Mouse (Mus musculus) limb, embryonic 15.5 days (tissue): ENCODE measurements around the gene Ccn2. TPM values are rescaled to one million over a fixed set of nuclear protein-coding genes. Genes with fewer than 3 reads are reported as not detected.
A peak's percentile ranks its signal among the peaks of the same experiment; 100 is the strongest.

ENCODE experiments used
- ATAC-seq: fragments of 200-750 bp; cut with Nextera tagmentation; 2 replicates; pipeline ENCODE4 v1.8.0; 2017; ENCODE audit warnings: low read depth, moderate TSS enrichment; ENCODE audit not compliant: insufficient number of reproducible peaks, low FRiP score, low TSS enrichment
- H3K27ac ChIP-seq: fragments of 300-500 bp; sonication (generic); 2 replicates; pipeline ENCODE4 v1.5.1; 2015; ENCODE audit warnings: moderate library complexity, mild to moderate bottlenecking, inconsistent platforms
- H3K27me3 ChIP-seq: fragments of 300-500 bp; sonication (generic); 2 replicates; pipeline ENCODE4 v1.6.1; 2015; ENCODE audit warnings: inconsistent platforms
- H3K36me3 ChIP-seq: fragments of 300-500 bp; sonication (generic); 2 replicates; pipeline ENCODE4 v1.6.1; 2015; ENCODE audit warnings: inconsistent platforms
- H3K4me1 ChIP-seq: fragments of 300-500 bp; sonication (generic); 2 replicates; pipeline ENCODE4 v1.6.1; 2015; ENCODE audit warnings: inconsistent platforms
- H3K4me2 ChIP-seq: fragments of 300-500 bp; sonication (generic); 2 replicates; pipeline ENCODE4 v1.6.1; 2015; ENCODE audit warnings: mild to moderate bottlenecking, inconsistent platforms
- H3K4me3 ChIP-seq: fragments of 300-500 bp; sonication (generic); 2 replicates; pipeline ENCODE4 v1.5.1; 2015; ENCODE audit warnings: mild to moderate bottlenecking, inconsistent platforms
- H3K9ac ChIP-seq: fragments of 300-500 bp; sonication (generic); 2 replicates; pipeline ENCODE4 v1.6.1; 2015; ENCODE audit warnings: inconsistent platforms
- H3K9me3 ChIP-seq: fragments of 300-500 bp; sonication (generic); 2 replicates; pipeline ENCODE4 v1.6.1; 2016; ENCODE audit warnings: inconsistent platforms
- WGBS: fragments of 180-500 bp; shearing (Covaris S2); methylation state at CpG from one replicate; pipeline ENCODE4 v1.1.7; 2015; 5-methylcytosine and 5-hydroxymethylcytosine counted together
- polyA plus RNA-seq: library from polyadenylated mRNA; unstranded; fragments of >200 nt; fragmentation: Nextera tagmentation; extraction: Ambion mirVana; gene quantifications from 2 replicates; pipeline ENCODE4 v1.2.1, GENCODE M21; 2015

Gene Ccn2
- 19.1 and 20.8 TPM in 2 replicates for polyA plus RNA-seq

- Histone ChIP-seq H3K36me3 (no peaks in the 10 kb centered on the region), H3K9me3 (no peaks in the 10 kb centered on the region), H3K27me3 (no peaks in the 10 kb centered on the region), H3K4me1 (peaks cover 44% of the 10 kb centered on the region), H3K4me2 (peak within 1 kb of the TSS; percentile 66), H3K27ac (peak within 1 kb of the TSS; percentile 92), H3K4me3 (peak within 1 kb of the TSS; percentile 62), H3K9ac (peak within 1 kb of the TSS; percentile 59)
- under 1% methylated on average over 53 of the region's 53 CpGs for WGBS
- ATAC-seq, result peak; percentile 79
Observed at GRCm38 (mm10) chr10:24595250-24596002, at the start of gene Ccn2. Gene Ccn2 (plus strand): TSS chr10:24595442.

- Histone ChIP-seq H3K9ac (no peak overlapping the region), H3K4me1 (no peaks in the 10 kb centered on the region), H3K27ac (no peak overlapping the region), H3K27me3 (no peaks in the 10 kb centered on the region), H3K36me3 (no peaks in the 10 kb centered on the region), H3K9me3 (no peaks in the 10 kb centered on the region), H3K4me2 (no peak overlapping the region), H3K4me3 (no peak overlapping the region)
- no peak for ATAC-seq
- WGBS, result 87% methylated on average over 1 of the region's 1 CpGs
Observed at GRCm38 (mm10) chr10:24552870-24553269, 42.4 kb upstream of the Ccn2 start.

- 49% methylated on average over 2 of the region's 2 CpGs for WGBS
Observed at GRCm38 (mm10) chr10:24554091-24554490, 41.2 kb upstream of the Ccn2 start.

GRCm38 (mm10) chr10:24558366-24558765 is 36.9 kb upstream of the Ccn2 start:
- no peak overlapping the region for H3K27ac ChIP-seq
- no peak overlapping the region for H3K4me2 ChIP-seq
- H3K9me3 ChIP-seq, result no peaks in the 10 kb centered on the region
- H3K9ac ChIP-seq, result no peak overlapping the region
- 84% methylated on average over 2 of the region's 2 CpGs for WGBS
- ATAC-seq, result no peak
- H3K4me3 ChIP-seq, result no peak overlapping the region
- no peaks in the 10 kb centered on the region for H3K4me1 ChIP-seq
- no peaks in the 10 kb centered on the region for H3K36me3 ChIP-seq
- H3K27me3 ChIP-seq, result no peaks in the 10 kb centered on the region

More at GRCm38 (mm10) chr10:24554091-24554490, 41.2 kb upstream of the Ccn2 start:
- Histone ChIP-seq H3K9ac (no peak overlapping the region), H3K4me1 (no peaks in the 10 kb centered on the region), H3K4me3 (no peak overlapping the region), H3K27ac (no peak overlapping the region), H3K36me3 (no peaks in the 10 kb centered on the region), H3K4me2 (no peak overlapping the region), H3K27me3 (no peaks in the 10 kb centered on the region), H3K9me3 (no peaks in the 10 kb centered on the region)
- ATAC-seq, result no peak

- no peak overlapping the region for H3K4me3 ChIP-seq
- H3K27ac ChIP-seq, result peak overlapping the region; percentile 75
- H3K9ac ChIP-seq, result no peak overlapping the region
- no peaks in the 10 kb centered on the region for H3K36me3 ChIP-seq
- H3K4me1 ChIP-seq, result peaks cover 14% of the 10 kb centered on the region
- no peaks in the 10 kb centered on the region for H3K9me3 ChIP-seq
- no peak overlapping the region for H3K4me2 ChIP-seq
- ATAC-seq, result peak; percentile 69; the same call in 1 of the 2 replicates
- 58% methylated on average over 2 of the region's 2 CpGs for WGBS
- H3K27me3 ChIP-seq, result no peaks in the 10 kb centered on the region
Observed at GRCm38 (mm10) chr10:24569691-24570420, 25.4 kb upstream of the Ccn2 start.

GRCm38 (mm10) chr10:24572044-24572960 is 22.9 kb upstream of the Ccn2 start:
- ATAC-seq, result no peak
- Histone ChIP-seq H3K27ac (no peak overlapping the region), H3K36me3 (no peaks in the 10 kb centered on the region), H3K9ac (no peak overlapping the region), H3K4me3 (no peak overlapping the region), H3K4me1 (peaks cover 14% of the 10 kb centered on the region), H3K27me3 (no peaks in the 10 kb centered on the region), H3K9me3 (no peaks in the 10 kb centered on the region), H3K4me2 (no peak overlapping the region)
- 68% methylated on average over 4 of the region's 4 CpGs for WGBS

GRCm38 (mm10) chr10:24573484-24573883 is 21.8 kb upstream of the Ccn2 start:
- Histone ChIP-seq H3K9ac (no peak overlapping the region), H3K4me2 (no peak overlapping the region), H3K36me3 (no peaks in the 10 kb centered on the region), H3K4me3 (no peak overlapping the region), H3K27me3 (no peaks in the 10 kb centered on the region), H3K9me3 (no peaks in the 10 kb centered on the region), H3K27ac (peak overlapping the region; percentile 43; the same call in 1 of the 2 replicates), H3K4me1 (peaks cover 14% of the 10 kb centered on the region)
- 44% methylated on average over 3 of the region's 3 CpGs for WGBS
- ATAC-seq, result no peak

- WGBS, result 70% methylated on average over 3 of the region's 3 CpGs
- no peaks in the 10 kb centered on the region for H3K4me1 ChIP-seq
- no peak overlapping the region for H3K4me3 ChIP-seq
- no peaks in the 10 kb centered on the region for H3K9me3 ChIP-seq
- no peak overlapping the region for H3K9ac ChIP-seq
- ATAC-seq, result no peak
- no peaks in the 10 kb centered on the region for H3K36me3 ChIP-seq
- H3K27ac ChIP-seq, result no peak overlapping the region
- no peak overlapping the region for H3K4me2 ChIP-seq
- no peaks in the 10 kb centered on the region for H3K27me3 ChIP-seq
Observed at GRCm38 (mm10) chr10:24581076-24581475, 14.2 kb upstream of the Ccn2 start.

- Histone ChIP-seq H3K4me3 (no peak overlapping the region), H3K36me3 (no peaks in the 10 kb centered on the region), H3K27me3 (no peaks in the 10 kb centered on the region), H3K27ac (peak overlapping the region; percentile 43; the same call in 1 of the 2 replicates), H3K4me1 (peaks cover 19% of the 10 kb centered on the region), H3K4me2 (no peak overlapping the region), H3K9me3 (no peaks in the 10 kb centered on the region), H3K9ac (no peak overlapping the region)
- 51% methylated on average over 4 of the region's 4 CpGs for WGBS
- ATAC-seq, result 0 out of 2 replicates have a peak, but pooled peaks have one; percentile 37
Observed at GRCm38 (mm10) chr10:24588824-24589223, 6.4 kb upstream of the Ccn2 start.

GRCm38 (mm10) chr10:24589238-24589637 is 6.0 kb upstream of the Ccn2 start:
- Histone ChIP-seq H3K4me3 (no peak overlapping the region), H3K9me3 (no peaks in the 10 kb centered on the region), H3K27ac (peak overlapping the region; percentile 43; the same call in 1 of the 2 replicates), H3K27me3 (no peaks in the 10 kb centered on the region), H3K36me3 (no peaks in the 10 kb centered on the region), H3K4me2 (no peak overlapping the region), H3K9ac (no peak overlapping the region), H3K4me1 (peaks cover 22% of the 10 kb centered on the region)
- no peak for ATAC-seq
- 69% methylated on average over 9 of the region's 9 CpGs for WGBS

GRCm38 (mm10) chr10:24590546-24590945 is 4.7 kb upstream of the Ccn2 start:
- ATAC-seq, result no peak
- WGBS, result 81% methylated on average over 4 of the region's 4 CpGs
- Histone ChIP-seq H3K27ac (no peak overlapping the region), H3K36me3 (no peaks in the 10 kb centered on the region), H3K4me1 (peaks cover 26% of the 10 kb centered on the region), H3K4me3 (no peak overlapping the region), H3K9ac (no peak overlapping the region), H3K4me2 (no peak overlapping the region), H3K9me3 (no peaks in the 10 kb centered on the region), H3K27me3 (no peaks in the 10 kb centered on the region)
